Mouse (Mus musculus): ENCODE data around the gene Ugt1a9. TPM values are rescaled to one million over a fixed set of nuclear protein-coding genes. Genes with fewer than 3 reads are reported as not detected.
A peak's percentile ranks its signal among the peaks of the same experiment; 100 is the strongest.

Gene Ugt1a9
- polyA plus RNA-seq, 1 experiment from 2014 or later = not detected

- H3K27ac ChIP-seq = no peak overlapping the region
- peaks cover 31% of the 10 kb centered on the region for H3K36me3 ChIP-seq
- DNase-seq (ENCODE audit: low spot score) = no peak
- peaks cover 71% of the 10 kb centered on the region for H3K9me3 ChIP-seq
- peaks cover 14% of the 10 kb centered on the region for H3K4me1 ChIP-seq
- 77% methylated on average over 6 of the region's 6 CpGs for WGBS
- no peaks in the 10 kb centered on the region for H3K27me3 ChIP-seq (ENCODE audit: insufficient read depth, poor library complexity, severe bottlenecking)
- no peak overlapping the region for H3K4me3 ChIP-seq
Measured at GRCm38 (mm10) chr1:88257681-88258080, 187.1 kb downstream of the Ugt1a9 start.

GRCm38 (mm10) chr1:88258361-88258760, 187.8 kb downstream of the Ugt1a9 start:
- no peak overlapping the region for H3K4me3 ChIP-seq
- peaks cover 38% of the 10 kb centered on the region for H3K36me3 ChIP-seq
- peaks cover 64% of the 10 kb centered on the region for H3K9me3 ChIP-seq
- no peak for DNase-seq (ENCODE audit: low spot score)
- H3K27me3 ChIP-seq (ENCODE audit: insufficient read depth, poor library complexity, severe bottlenecking) = no peaks in the 10 kb centered on the region
- H3K27ac ChIP-seq = no peak overlapping the region
- H3K4me1 ChIP-seq = peaks cover 14% of the 10 kb centered on the region
- 71% methylated on average over 6 of the region's 6 CpGs for WGBS

GRCm38 (mm10) chr1:88258881-88259642, 188.5 kb downstream of the Ugt1a9 start:
- Histone ChIP-seq H3K36me3 (peaks cover 45% of the 10 kb centered on the region), H3K27ac (no peak overlapping the region), H3K4me3 (no peak overlapping the region), H3K9me3 (peaks cover 61% of the 10 kb centered on the region), H3K4me1 (peaks cover 14% of the 10 kb centered on the region), H3K27me3 (ENCODE audit: insufficient read depth, poor library complexity, severe bottlenecking) (no peaks in the 10 kb centered on the region)
- WGBS = 70% methylated on average over 8 of the region's 8 CpGs
- DNase-seq (ENCODE audit: low spot score) = no peak

- WGBS = 74% methylated on average over 4 of the region's 4 CpGs
- no peak for DNase-seq (ENCODE audit: low spot score)
- no peaks in the 10 kb centered on the region for H3K27me3 ChIP-seq (ENCODE audit: insufficient read depth, poor library complexity, severe bottlenecking)
- no peak overlapping the region for H3K27ac ChIP-seq
- peaks cover 50% of the 10 kb centered on the region for H3K36me3 ChIP-seq
- H3K4me1 ChIP-seq = peaks cover 14% of the 10 kb centered on the region
- no peak overlapping the region for H3K4me3 ChIP-seq
- peaks cover 57% of the 10 kb centered on the region for H3K9me3 ChIP-seq
Measured at GRCm38 (mm10) chr1:88259643-88260024, 189.0 kb downstream of the Ugt1a9 start.

GRCm38 (mm10) chr1:88260114-88260513, 189.5 kb downstream of the Ugt1a9 start:
- H3K4me1 ChIP-seq = peaks cover 18% of the 10 kb centered on the region
- WGBS = 76% methylated on average over 6 of the region's 6 CpGs
- H3K27ac ChIP-seq = no peak overlapping the region
- peaks cover 57% of the 10 kb centered on the region for H3K9me3 ChIP-seq
- no peaks in the 10 kb centered on the region for H3K27me3 ChIP-seq (ENCODE audit: insufficient read depth, poor library complexity, severe bottlenecking)
- peaks cover 55% of the 10 kb centered on the region for H3K36me3 ChIP-seq
- DNase-seq (ENCODE audit: low spot score) = no peak
- H3K4me3 ChIP-seq = no peak overlapping the region

GRCm38 (mm10) chr1:88260604-88261377, 190.2 kb downstream of the Ugt1a9 start:
- Histone ChIP-seq H3K36me3 (peaks cover 62% of the 10 kb centered on the region), H3K4me3 (no peak overlapping the region), H3K9me3 (peaks cover 51% of the 10 kb centered on the region), H3K4me1 (peaks cover 19% of the 10 kb centered on the region), H3K27ac (no peak overlapping the region), H3K27me3 (ENCODE audit: insufficient read depth, poor library complexity, severe bottlenecking) (no peaks in the 10 kb centered on the region)
- WGBS = 83% methylated on average over 10 of the region's 10 CpGs
- no peak for DNase-seq (ENCODE audit: low spot score)

GRCm38 (mm10) chr1:88261706-88262105, 191.1 kb downstream of the Ugt1a9 start:
- peaks cover 41% of the 10 kb centered on the region for H3K9me3 ChIP-seq
- H3K27me3 ChIP-seq (ENCODE audit: insufficient read depth, poor library complexity, severe bottlenecking) = no peaks in the 10 kb centered on the region
- no peak for DNase-seq (ENCODE audit: low spot score)
- H3K27ac ChIP-seq = no peak overlapping the region
- H3K4me3 ChIP-seq = no peak overlapping the region
- peaks cover 71% of the 10 kb centered on the region for H3K36me3 ChIP-seq
- 83% methylated on average over 7 of the region's 7 CpGs for WGBS
- peaks cover 19% of the 10 kb centered on the region for H3K4me1 ChIP-seq

GRCm38 (mm10) chr1:88262255-88262654, 191.7 kb downstream of the Ugt1a9 start:
- peaks cover 77% of the 10 kb centered on the region for H3K36me3 ChIP-seq
- H3K27ac ChIP-seq = no peak overlapping the region
- WGBS = 87% methylated on average over 4 of the region's 4 CpGs
- peaks cover 19% of the 10 kb centered on the region for H3K4me1 ChIP-seq
- no peak for DNase-seq (ENCODE audit: low spot score)
- H3K4me3 ChIP-seq = no peak overlapping the region
- peaks cover 36% of the 10 kb centered on the region for H3K9me3 ChIP-seq
- no peaks in the 10 kb centered on the region for H3K27me3 ChIP-seq (ENCODE audit: insufficient read depth, poor library complexity, severe bottlenecking)

- Histone ChIP-seq H3K4me3 (no peak overlapping the region), H3K4me1 (peaks cover 19% of the 10 kb centered on the region), H3K27me3 (ENCODE audit: insufficient read depth, poor library complexity, severe bottlenecking) (no peaks in the 10 kb centered on the region), H3K36me3 (peaks cover 84% of the 10 kb centered on the region), H3K27ac (no peak overlapping the region), H3K9me3 (peaks cover 29% of the 10 kb centered on the region)
- peak; percentile 88 for DNase-seq (ENCODE audit: low spot score)
- WGBS = 75% methylated on average over 6 of the region's 6 CpGs
Measured at GRCm38 (mm10) chr1:88262961-88263360, 192.4 kb downstream of the Ugt1a9 start.

- H3K4me3 ChIP-seq = no peak overlapping the region
Measured at GRCm38 (mm10) chr1:88263778-88264177, 193.2 kb downstream of the Ugt1a9 start.

GRCm38 (mm10) chr1:88264237-88264868, 193.8 kb downstream of the Ugt1a9 start:
- Histone ChIP-seq H3K27me3 (ENCODE audit: insufficient read depth, poor library complexity, severe bottlenecking) (no peaks in the 10 kb centered on the region), H3K9me3 (peaks cover 20% of the 10 kb centered on the region; the same call in 1 of the 2 replicates), H3K36me3 (peaks cover 97% of the 10 kb centered on the region), H3K4me1 (peaks cover 16% of the 10 kb centered on the region), H3K4me3 (no peak overlapping the region), H3K27ac (no peak overlapping the region)
- DNase-seq (ENCODE audit: low spot score) = no peak
- 80% methylated on average over 7 of the region's 7 CpGs for WGBS

More at GRCm38 (mm10) chr1:88263778-88264177, 193.2 kb downstream of the Ugt1a9 start:
- Histone ChIP-seq H3K36me3 (peaks cover 92% of the 10 kb centered on the region), H3K4me1 (peaks cover 19% of the 10 kb centered on the region), H3K9me3 (peaks cover 24% of the 10 kb centered on the region; the same call in 1 of the 2 replicates), H3K27ac (no peak overlapping the region), H3K27me3 (ENCODE audit: insufficient read depth, poor library complexity, severe bottlenecking) (no peaks in the 10 kb centered on the region)
- peak; percentile 88 for DNase-seq (ENCODE audit: low spot score)
- 89% methylated on average over 5 of the region's 5 CpGs for WGBS

- Histone ChIP-seq H3K4me1 (peaks cover 11% of the 10 kb centered on the region), H3K36me3 (peaks cover 97% of the 10 kb centered on the region), H3K27ac (no peak overlapping the region), H3K9me3 (peaks cover 18% of the 10 kb centered on the region; the same call in 1 of the 2 replicates), H3K4me3 (no peak overlapping the region), H3K27me3 (ENCODE audit: insufficient read depth, poor library complexity, severe bottlenecking) (no peaks in the 10 kb centered on the region)
- WGBS = 77% methylated on average over 4 of the region's 4 CpGs
- DNase-seq (ENCODE audit: low spot score) = no peak
Measured at GRCm38 (mm10) chr1:88264869-88265240, 194.3 kb downstream of the Ugt1a9 start.

- H3K36me3 ChIP-seq = peaks cover 91% of the 10 kb centered on the region
- H3K9me3 ChIP-seq = peaks cover 13% of the 10 kb centered on the region; the same call in 1 of the 2 replicates
- H3K4me3 ChIP-seq = no peak overlapping the region
- 0 out of 2 replicates have a peak, but pooled peaks cover 5% of the 10 kb centered on the region for H3K4me1 ChIP-seq
- 88% methylated on average over 13 of the region's 13 CpGs for WGBS
- H3K27me3 ChIP-seq (ENCODE audit: insufficient read depth, poor library complexity, severe bottlenecking) = no peaks in the 10 kb centered on the region
- DNase-seq (ENCODE audit: low spot score) = no peak
- H3K27ac ChIP-seq = no peak overlapping the region
Measured at GRCm38 (mm10) chr1:88266123-88266522, 195.5 kb downstream of the Ugt1a9 start.
